Mouse (Mus musculus): ENCODE data around the gene Cacfd1.

The Cacfd1 gene

GRCm38 (mm10) chr2:27058751-27059150, 49.0 kb downstream of the Cacfd1 start:
- in situ Hi-C loops (cut with MboI; ENCODE audit: low pct_unique_long_range_greater_than_20kb in 1 of 2, low sequenced_read_pairs in 2 of 2, unreplicated experiment in 1 of 2), result no loop called here

DNA sequence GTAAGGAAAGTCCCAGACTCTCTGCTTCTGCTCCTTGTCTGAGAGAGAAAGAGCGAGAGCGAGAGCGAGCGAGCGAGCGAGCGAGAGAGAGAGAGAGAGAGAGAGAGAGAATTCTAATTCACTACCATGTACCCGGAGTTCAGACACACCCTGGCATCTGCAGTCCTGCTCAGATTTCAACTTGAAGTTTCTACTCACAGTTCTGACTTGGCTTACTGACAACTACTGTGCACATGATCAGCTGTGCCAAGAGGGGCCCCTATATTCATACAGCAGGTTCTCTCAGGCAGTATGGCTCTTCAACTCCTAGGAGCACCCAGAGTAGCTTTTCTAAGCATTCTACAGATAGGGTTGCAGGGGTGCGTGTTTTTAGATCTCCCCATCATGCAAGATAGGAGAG, 49.5 kb downstream of the Cacfd1 start:
- in situ Hi-C loops (cut with MboI; ENCODE audit: low pct_unique_long_range_greater_than_20kb in 1 of 2, low sequenced_read_pairs in 2 of 2, unreplicated experiment in 1 of 2), result no loop called here

GRCm38 (mm10) chr2:27067124-27067523, 57.4 kb downstream of the Cacfd1 start:
- in situ Hi-C loops (cut with MboI; ENCODE audit: low pct_unique_long_range_greater_than_20kb in 1 of 2, low sequenced_read_pairs in 2 of 2, unreplicated experiment in 1 of 2), result no loop called here

GRCm38 (mm10) chr2:27067996-27068395, 58.3 kb downstream of the Cacfd1 start:
- in situ Hi-C loops (cut with MboI; ENCODE audit: low pct_unique_long_range_greater_than_20kb in 1 of 2, low sequenced_read_pairs in 2 of 2, unreplicated experiment in 1 of 2), result no loop called here

DNA sequence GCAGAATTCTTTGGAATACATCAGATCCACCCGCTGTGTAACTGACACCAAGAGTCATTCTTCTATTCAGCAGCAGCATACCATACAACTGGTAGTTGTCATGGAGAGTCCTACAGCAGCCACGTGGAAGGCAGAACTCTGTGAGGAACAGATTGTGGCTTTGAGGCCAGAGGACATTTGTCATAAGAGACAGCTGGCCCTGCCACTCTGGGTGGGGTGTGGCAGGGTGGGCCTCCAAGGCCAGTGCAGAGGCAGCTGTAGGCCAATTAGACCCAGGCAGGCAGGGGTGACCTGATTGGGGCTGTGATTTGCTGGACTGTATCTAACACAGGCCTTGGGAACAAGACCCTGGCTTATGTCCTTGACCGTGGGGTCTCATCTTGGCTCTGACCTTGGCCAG, 59.9 kb downstream of the Cacfd1 start:
- in situ Hi-C loops (cut with MboI; ENCODE audit: low pct_unique_long_range_greater_than_20kb in 1 of 2, low sequenced_read_pairs in 2 of 2, unreplicated experiment in 1 of 2), result no loop called here

GRCm38 (mm10) chr2:27070247-27070813, 60.6 kb downstream of the Cacfd1 start:
- in situ Hi-C loops (cut with MboI; ENCODE audit: low pct_unique_long_range_greater_than_20kb in 1 of 2, low sequenced_read_pairs in 2 of 2, unreplicated experiment in 1 of 2), result no loop called here
